Mouse (Mus musculus): ENCODE measurements around the gene Brsk2. TPM values are rescaled to one million over a fixed set of nuclear protein-coding genes. Genes with fewer than 3 reads are reported as not detected.

The Brsk2 gene
- polyA plus RNA-seq, 1 experiment from 2014 or later = 0.29 TPM

DNA sequence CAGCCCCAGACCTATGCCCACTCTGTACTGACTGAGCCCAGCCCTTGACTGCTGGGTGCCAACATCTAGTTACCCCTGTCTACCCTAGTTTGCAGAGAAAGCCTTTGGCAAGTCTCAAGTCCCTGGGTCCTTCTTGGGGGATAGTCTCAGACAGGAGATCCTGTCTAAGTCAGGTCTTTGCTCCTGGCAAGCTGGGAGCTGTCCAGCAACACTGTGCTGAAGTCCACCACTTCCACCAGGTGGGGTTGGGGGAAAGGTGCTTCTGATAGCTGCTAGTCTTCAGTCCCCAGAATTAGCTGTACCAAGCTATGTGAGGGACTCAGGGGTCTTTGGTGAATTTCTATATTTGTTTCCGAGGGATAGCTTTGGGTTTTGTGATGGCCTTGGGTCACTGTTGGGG is 9.6 kb downstream of the Brsk2 start:
- Histone ChIP-seq H3K27me3 (ENCODE audit: insufficient read depth, low read length) (no peaks in the 10 kb centered on the region), H3K4me3 (replicated peaks; ENCODE audit: low read depth, low read length) (no peak overlapping the region), H3K4me1 (replicated peaks; ENCODE audit: insufficient read depth, low read length) (no peaks in the 10 kb centered on the region), H3K9me3 (replicated peaks; ENCODE audit: low read length) (no peaks in the 10 kb centered on the region), H3K4me2 (ENCODE audit: low read length) (no peak overlapping the region), H3K27ac (no peak overlapping the region), H3K36me3 (ENCODE audit: insufficient read depth, low read length) (no peaks in the 10 kb centered on the region), H3K9ac (ENCODE audit: low read depth, low read length) (no peak overlapping the region)
- 74% methylated on average over 1 of the region's 1 CpGs for WGBS
- DNase-seq (ENCODE audit: low spot score) (peak; percentile 51), ATAC-seq (replicated peaks; ENCODE audit: low FRiP score, low read depth) (no peak)
- TF ChIP-seq CTCF (IDR thresholded peaks at IDR 0.05; ENCODE audit: low read depth) = no peak; the same call in 1 of the 2 replicates

DNA sequence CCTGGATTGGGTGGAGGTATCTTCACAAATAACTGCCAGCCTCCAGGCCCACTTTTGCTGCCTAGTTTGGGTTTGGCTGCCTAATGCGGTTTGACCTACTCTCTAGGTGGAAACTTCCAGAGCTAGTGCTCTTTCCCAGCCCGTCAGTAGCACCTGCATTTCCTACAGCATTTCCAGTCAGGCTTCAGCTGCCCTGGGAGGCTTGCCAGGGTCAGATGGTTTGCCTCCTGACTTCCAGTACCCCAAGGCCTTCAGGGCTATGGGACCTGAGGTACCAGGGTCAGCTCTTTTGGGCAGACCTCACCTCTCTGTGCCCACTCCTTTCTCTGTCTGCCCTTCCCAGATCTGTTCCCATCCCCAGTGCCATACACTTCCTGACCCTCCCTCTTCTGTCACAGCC is 11.4 kb downstream of the Brsk2 start:
- Histone ChIP-seq H3K4me1 (replicated peaks; ENCODE audit: insufficient read depth, low read length) (no peaks in the 10 kb centered on the region), H3K4me3 (replicated peaks; ENCODE audit: low read depth, low read length) (no peak overlapping the region), H3K9ac (ENCODE audit: low read depth, low read length) (no peak overlapping the region), H3K27me3 (ENCODE audit: insufficient read depth, low read length) (no peaks in the 10 kb centered on the region), H3K27ac (no peak overlapping the region), H3K4me2 (ENCODE audit: low read length) (no peak overlapping the region), H3K9me3 (replicated peaks; ENCODE audit: low read length) (no peaks in the 10 kb centered on the region), H3K36me3 (ENCODE audit: insufficient read depth, low read length) (no peaks in the 10 kb centered on the region)
- no peak for TF ChIP-seq CTCF (IDR thresholded peaks at IDR 0.05; ENCODE audit: low read depth)
- DNase-seq (ENCODE audit: low spot score) (no peak), ATAC-seq (replicated peaks; ENCODE audit: low FRiP score, low read depth) (no peak)
- WGBS = 83% methylated on average over 2 of the region's 2 CpGs

DNA sequence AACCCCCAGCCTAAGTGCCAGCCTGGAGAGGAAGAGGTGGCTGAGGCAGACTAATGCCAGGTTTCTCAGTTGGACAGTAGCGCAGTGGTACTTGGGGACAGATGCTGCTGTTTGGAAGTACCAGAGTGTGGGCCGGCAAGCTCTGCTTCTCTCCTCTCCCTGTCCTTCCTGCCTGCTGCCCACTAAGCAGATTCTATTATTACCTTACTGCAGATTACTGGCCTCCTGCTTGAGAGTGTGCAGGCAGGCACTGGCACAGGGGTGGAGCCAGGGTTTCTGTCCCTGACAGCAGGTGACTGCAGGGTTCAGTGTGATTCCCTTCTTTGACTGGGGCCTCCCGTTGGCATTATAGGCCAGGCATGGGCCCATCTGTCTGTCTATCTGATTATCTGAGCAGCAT is 11.9 kb downstream of the Brsk2 start:
- DNase-seq (ENCODE audit: low spot score) (no peak), ATAC-seq (replicated peaks; ENCODE audit: low FRiP score, low read depth) (no peak)
- no peaks in the 10 kb centered on the region for H3K4me1 ChIP-seq (replicated peaks; ENCODE audit: insufficient read depth, low read length)
- no peak overlapping the region for H3K27ac ChIP-seq
- no peaks in the 10 kb centered on the region for H3K9me3 ChIP-seq (replicated peaks; ENCODE audit: low read length)
- no peak overlapping the region for H3K4me2 ChIP-seq (ENCODE audit: low read length)
- no peak overlapping the region for H3K4me3 ChIP-seq (replicated peaks; ENCODE audit: low read depth, low read length)
- no peak overlapping the region for H3K9ac ChIP-seq (ENCODE audit: low read depth, low read length)
- H3K27me3 ChIP-seq (ENCODE audit: insufficient read depth, low read length) = no peaks in the 10 kb centered on the region
- no peak for TF ChIP-seq CTCF (IDR thresholded peaks at IDR 0.05; ENCODE audit: low read depth)
- no peaks in the 10 kb centered on the region for H3K36me3 ChIP-seq (ENCODE audit: insufficient read depth, low read length)
- WGBS = 86% methylated on average over 3 of the region's 3 CpGs

DNA sequence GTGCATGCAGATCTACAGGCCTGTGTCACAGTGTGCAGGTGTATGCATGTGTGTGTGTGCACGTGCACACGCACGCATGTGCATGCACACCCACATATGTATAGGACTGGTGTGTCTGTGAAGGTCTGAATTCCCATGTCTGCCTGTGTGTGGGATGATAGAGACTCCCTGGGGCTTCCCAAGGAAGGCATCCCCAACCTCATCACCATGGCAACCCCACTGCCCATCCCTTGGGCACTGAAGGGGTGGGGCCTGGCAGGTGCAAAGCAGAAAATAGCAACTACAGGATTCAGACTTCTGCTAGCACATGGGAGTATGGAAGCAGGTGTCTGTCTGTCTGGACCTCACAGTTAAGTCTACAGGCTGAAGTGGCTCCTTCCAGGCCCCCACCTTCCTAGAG is 13.0 kb downstream of the Brsk2 start:
- whole genome bisulfite sequencing = 93% methylated on average over 3 of the region's 3 CpGs
- no peak overlapping the region for H3K9ac ChIP-seq (ENCODE audit: low read depth, low read length)
- no peak for TF ChIP-seq CTCF (IDR thresholded peaks at IDR 0.05; ENCODE audit: low read depth)
- ATAC-seq (replicated peaks; ENCODE audit: low FRiP score, low read depth) (no peak), DNase-seq (ENCODE audit: low spot score) (no peak)
- H3K27ac ChIP-seq = no peak overlapping the region
- H3K9me3 ChIP-seq (replicated peaks; ENCODE audit: low read length) = no peaks in the 10 kb centered on the region
- no peaks in the 10 kb centered on the region for H3K36me3 ChIP-seq (ENCODE audit: insufficient read depth, low read length)
- no peaks in the 10 kb centered on the region for H3K27me3 ChIP-seq (ENCODE audit: insufficient read depth, low read length)
- H3K4me1 ChIP-seq (replicated peaks; ENCODE audit: insufficient read depth, low read length) = no peaks in the 10 kb centered on the region
- H3K4me3 ChIP-seq (replicated peaks; ENCODE audit: low read depth, low read length) = no peak overlapping the region
- no peak overlapping the region for H3K4me2 ChIP-seq (ENCODE audit: low read length)

DNA sequence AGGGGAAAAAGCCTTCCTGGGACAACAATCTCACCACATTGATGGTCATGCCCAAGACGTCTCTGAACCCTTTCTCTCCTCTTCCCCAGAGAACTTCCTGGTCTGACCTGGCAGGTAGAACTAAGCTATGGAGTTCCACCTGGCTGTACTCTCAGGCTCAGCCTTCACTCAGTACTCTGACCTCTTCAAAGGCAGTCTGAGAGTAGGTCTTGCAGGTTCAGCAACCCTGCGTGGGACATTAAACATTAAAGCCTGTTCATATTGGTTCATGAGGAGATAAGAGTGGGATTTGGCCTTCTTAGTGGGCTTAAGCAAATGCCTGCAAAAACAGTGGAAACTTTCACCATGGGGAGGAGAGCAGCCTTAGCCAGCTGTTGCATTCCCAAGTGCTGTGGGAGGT is 16.7 kb downstream of the Brsk2 start:
- no peak overlapping the region for H3K4me2 ChIP-seq (ENCODE audit: low read length)
- H3K27ac ChIP-seq = no peak overlapping the region
- H3K27me3 ChIP-seq (ENCODE audit: insufficient read depth, low read length) = no peaks in the 10 kb centered on the region
- DNase-seq (ENCODE audit: low spot score) = no peak
- 72% methylated on average over 2 of the region's 2 CpGs for WGBS
- no peaks in the 10 kb centered on the region for H3K36me3 ChIP-seq (ENCODE audit: insufficient read depth, low read length)
- no peak for ATAC-seq (replicated peaks; ENCODE audit: low FRiP score, low read depth)
- no peaks in the 10 kb centered on the region for H3K4me1 ChIP-seq (replicated peaks; ENCODE audit: insufficient read depth, low read length)
- no peak overlapping the region for H3K9ac ChIP-seq (ENCODE audit: low read depth, low read length)
- no peak for TF ChIP-seq CTCF (IDR thresholded peaks at IDR 0.05; ENCODE audit: low read depth)
- no peak overlapping the region for H3K4me3 ChIP-seq (replicated peaks; ENCODE audit: low read depth, low read length)
- H3K9me3 ChIP-seq (replicated peaks; ENCODE audit: low read length) = no peaks in the 10 kb centered on the region

DNA sequence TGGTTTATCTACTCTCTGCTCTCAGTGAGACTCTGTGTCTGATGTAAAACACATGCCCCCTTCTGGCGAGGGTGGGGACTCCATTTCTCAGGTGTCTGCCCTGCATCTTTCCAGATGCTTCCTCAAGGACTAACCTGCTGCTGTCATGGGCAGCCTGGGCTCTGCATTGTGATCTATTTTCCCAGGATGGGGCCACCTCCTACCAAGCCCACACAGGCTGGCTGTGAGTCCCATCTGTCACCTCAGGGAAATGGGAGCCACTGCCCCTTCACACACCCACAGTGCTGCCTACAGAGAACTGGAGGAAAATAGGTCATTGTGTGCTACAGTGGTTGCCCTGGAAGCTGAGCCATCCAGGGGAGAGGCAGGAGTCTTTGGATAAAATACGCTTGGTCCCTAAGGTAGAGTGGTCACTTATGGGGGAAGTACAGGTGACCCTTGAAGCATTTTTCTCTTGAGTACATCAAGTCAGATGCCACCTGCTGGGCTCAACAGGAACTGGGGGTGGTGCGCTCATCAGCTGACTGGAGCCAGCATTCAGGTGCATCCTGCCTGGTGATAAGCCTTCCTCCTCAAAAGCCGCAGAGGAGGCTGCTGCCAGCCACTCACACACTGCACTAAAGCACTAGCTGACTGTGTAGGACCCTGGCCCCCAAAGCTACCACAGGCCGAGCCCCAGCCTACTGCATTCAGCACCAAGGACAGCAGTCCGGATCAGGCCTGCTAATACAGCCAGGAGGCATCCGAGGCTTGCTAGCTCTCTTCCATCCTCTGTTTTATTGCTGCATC is 23.5 kb downstream of the Brsk2 start:
- Histone ChIP-seq H3K27me3 (ENCODE audit: insufficient read depth, low read length) (no peaks in the 10 kb centered on the region), H3K4me2 (ENCODE audit: low read length) (no peak overlapping the region), H3K9me3 (replicated peaks; ENCODE audit: low read length) (no peaks in the 10 kb centered on the region), H3K36me3 (ENCODE audit: insufficient read depth, low read length) (no peaks in the 10 kb centered on the region), H3K27ac (no peak overlapping the region), H3K9ac (ENCODE audit: low read depth, low read length) (no peak overlapping the region), H3K4me3 (replicated peaks; ENCODE audit: low read depth, low read length) (no peak overlapping the region), H3K4me1 (replicated peaks; ENCODE audit: insufficient read depth, low read length) (no peaks in the 10 kb centered on the region)
- DNase-seq (ENCODE audit: low spot score) = peak; percentile 57
- peak; percentile 43 for TF ChIP-seq CTCF (IDR thresholded peaks at IDR 0.05; ENCODE audit: low read depth)
- ATAC-seq (replicated peaks; ENCODE audit: low FRiP score, low read depth) = no peak
- 29% methylated on average over 7 of the region's 7 CpGs for WGBS

DNA sequence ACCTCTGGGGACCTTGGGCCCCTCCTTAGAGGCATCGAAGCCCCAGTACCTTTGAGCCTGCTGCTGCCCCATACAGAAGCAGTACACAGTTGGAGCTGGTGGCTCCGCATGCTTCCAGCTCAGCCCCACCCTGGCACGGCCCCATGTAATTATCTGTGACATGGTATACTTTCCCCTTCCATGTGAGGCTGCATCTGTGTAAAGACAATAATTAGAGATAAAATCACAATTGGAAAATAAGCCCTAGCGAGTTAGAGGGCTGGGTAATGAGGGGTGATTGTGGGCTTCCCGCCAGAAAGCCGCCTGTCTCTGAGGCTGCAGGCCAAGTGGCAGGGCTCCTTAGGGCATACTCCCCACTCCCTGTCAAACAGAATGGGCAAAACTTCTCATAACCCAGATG is 28.5 kb downstream of the Brsk2 start:
- H3K36me3 ChIP-seq (ENCODE audit: insufficient read depth, low read length) = no peaks in the 10 kb centered on the region
- ATAC-seq (replicated peaks; ENCODE audit: low FRiP score, low read depth) = no peak
- no peaks in the 10 kb centered on the region for H3K9me3 ChIP-seq (replicated peaks; ENCODE audit: low read length)
- H3K27ac ChIP-seq = no peak overlapping the region
- 75% methylated on average over 6 of the region's 6 CpGs for WGBS
- no peak for TF ChIP-seq CTCF (IDR thresholded peaks at IDR 0.05; ENCODE audit: low read depth)
- no peak overlapping the region for H3K4me2 ChIP-seq (ENCODE audit: low read length)
- H3K27me3 ChIP-seq (ENCODE audit: insufficient read depth, low read length) = no peaks in the 10 kb centered on the region
- H3K9ac ChIP-seq (ENCODE audit: low read depth, low read length) = no peak overlapping the region
- H3K4me1 ChIP-seq (replicated peaks; ENCODE audit: insufficient read depth, low read length) = no peaks in the 10 kb centered on the region
- DNase-seq (ENCODE audit: low spot score) = no peak
- H3K4me3 ChIP-seq (replicated peaks; ENCODE audit: low read depth, low read length) = no peak overlapping the region
